Mouse (Mus musculus) common myeloid progenitor, adult 5-6 weeks (primary cell): Measurements from ENCODE around the gene Anapc15. TPM values are rescaled to one million over a fixed set of nuclear protein-coding genes. Genes with fewer than 3 reads are reported as not detected.

Experiments used
- ATAC-seq: replicated peaks from 2 replicates; pipeline ENCODE4 v1.8.0; 2016; ENCODE audit warnings: low read depth, mild to moderate bottlenecking, moderate TSS enrichment, inconsistent platforms; ENCODE audit not compliant: poor library complexity, severe bottlenecking
- total RNA-seq: library from RNA; stranded (forward); fragments of 200-1000, 187-1606 nt; gene quantifications from 2 replicates; pipeline ENCODE4 v1.2.3, GENCODE M21; 2017

The Anapc15 gene
- total RNA-seq, 1 experiment from 2014 or later = 107 TPM

DNA sequence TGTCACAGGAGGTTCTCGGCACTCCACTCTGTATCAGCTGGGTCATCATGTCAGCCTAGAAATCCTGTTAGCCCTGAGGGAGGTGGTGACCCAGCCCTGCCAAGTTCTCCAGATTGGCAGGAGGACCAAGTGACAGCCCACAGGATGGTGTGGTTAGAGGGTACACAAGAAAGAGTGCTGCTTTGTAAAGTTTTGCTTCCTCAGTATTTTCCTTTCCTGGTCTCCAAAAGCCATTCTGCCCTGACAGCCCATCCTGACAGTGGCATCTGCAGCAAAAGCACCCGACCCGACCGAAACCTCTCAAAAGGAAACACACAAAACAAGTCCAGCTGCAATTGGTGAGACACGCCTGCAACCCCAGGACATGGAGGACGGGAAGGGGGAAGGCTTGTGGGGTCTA is 19.3 kb upstream of the Anapc15 start:
- no peak for ATAC-seq

DNA sequence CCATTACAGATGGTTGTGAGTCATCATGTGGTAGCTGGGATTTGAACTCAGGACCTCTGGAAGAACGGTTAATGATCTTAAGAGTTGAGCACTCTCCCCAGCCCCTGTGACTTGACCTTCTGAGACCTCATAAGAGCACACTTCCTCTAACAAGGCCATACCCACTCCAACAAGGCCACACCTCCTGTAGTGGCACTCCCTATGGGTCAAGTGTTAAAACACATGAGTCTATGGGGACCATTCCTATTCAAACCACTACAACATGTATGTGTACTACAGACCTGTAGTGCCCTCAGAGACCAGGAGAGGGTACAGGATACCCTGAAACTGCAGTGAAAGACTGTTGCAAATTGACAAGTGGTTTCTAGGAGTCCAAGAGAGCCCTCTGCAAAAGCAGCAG is 15.6 kb upstream of the Anapc15 start:
- ATAC-seq = 0 out of 2 replicates have a peak, but pooled peaks have one; percentile 22

DNA sequence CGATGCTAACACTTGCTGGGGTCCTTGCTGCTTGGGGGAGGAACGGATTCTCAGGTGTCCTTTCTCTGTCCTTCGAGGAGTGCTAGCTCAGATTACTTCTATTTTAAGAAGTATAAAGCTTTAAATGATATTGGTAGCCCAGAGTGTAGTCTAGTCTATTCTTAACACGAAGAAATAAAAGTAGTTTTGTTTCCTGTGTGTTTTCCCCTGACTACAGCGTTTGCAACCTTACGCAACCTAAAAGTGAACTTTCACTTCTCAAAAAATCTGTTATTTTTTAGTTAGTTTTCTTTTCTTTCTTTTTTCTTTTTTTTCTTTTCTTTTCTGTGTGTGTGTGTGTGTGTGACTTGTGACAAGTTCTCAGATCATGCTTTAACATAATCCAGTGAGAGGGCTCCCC is 11.8 kb upstream of the Anapc15 start:
- peak; percentile 59 for ATAC-seq

DNA sequence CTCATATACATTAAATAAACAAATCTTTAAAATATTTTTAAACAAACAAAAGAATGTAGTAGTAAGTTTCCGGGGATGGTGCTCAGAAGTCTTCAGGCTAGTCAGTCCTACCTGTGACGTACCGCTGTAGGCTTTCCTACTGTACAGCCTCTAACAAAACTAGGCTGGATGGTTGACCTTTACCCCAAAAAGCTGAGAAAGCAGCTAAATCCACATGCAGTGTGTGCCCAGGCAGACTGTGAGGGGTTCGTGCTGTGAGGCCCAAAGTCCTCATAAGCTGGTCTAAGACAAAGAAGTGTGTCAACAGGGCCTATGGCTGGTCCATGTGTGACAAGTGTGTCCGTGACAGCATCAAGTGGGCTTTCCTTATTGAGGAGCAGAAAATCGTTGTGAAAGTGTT is 10.7 kb upstream of the Anapc15 start:
- ATAC-seq = no peak

DNA sequence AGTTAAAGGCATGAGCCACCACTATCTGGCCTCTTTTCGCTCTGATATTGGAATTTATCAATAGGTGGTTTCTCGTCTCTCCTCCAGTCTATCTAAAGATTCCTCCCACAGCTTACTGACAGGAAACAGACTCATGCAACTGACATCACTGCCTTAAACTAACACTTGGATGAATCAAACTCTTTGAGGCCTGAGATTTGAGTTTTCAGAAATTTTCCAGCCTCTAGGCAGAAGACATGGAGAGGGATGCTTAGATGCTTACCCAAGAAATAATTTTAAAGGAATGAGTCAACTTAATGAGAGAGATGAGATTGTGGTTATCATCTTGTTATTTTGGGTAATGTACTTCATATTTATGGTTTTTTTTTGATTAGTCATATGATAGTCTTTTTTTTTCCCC is 9.7 kb upstream of the Anapc15 start:
- ATAC-seq = no peak

DNA sequence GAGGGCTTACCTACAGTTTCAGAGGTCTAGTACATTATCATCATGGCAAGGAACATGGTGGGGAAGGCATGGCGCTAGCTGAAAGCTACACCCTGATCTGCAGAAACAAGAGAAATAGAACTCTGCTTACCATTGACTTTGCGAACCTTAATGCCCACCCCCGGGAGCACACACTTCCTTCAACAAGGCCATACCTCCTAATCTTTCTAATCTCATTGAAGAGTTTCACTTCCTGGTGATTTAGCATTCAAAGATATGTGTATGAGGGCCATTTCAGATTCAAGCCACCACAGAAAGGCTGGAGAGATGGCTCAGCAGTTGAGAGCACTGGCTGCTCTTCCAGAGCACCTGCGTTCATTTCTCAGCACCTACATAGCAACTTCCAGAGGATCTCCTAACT is 6.4 kb upstream of the Anapc15 start, which contains the start of gene Folr2:
Folr2 (minus strand) TSS at position 101 of the 400 bp plus-strand sequence.
- ATAC-seq = 0 out of 2 replicates have a peak, but pooled peaks have one; percentile 22

DNA sequence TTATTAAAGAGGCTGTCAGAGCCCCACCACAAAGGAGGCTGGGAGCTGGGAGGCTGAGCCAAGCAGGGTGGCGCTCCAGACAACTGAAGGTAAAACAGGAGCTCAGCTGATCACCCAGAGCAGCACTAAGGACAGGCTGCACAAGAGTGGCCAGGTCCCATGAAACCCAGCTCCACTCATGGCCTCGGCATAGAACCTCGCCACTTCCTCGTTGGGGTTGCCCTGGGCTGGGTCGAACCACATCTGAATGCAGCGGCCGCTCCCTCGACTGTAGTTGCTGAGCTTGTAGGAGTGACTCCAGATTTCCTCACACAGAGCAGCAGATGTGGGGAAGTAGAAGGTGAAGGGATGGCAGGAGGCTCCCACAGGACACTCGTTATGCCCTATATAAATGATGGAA is 5.2 kb upstream of the Anapc15 start:
- no peak for ATAC-seq

DNA sequence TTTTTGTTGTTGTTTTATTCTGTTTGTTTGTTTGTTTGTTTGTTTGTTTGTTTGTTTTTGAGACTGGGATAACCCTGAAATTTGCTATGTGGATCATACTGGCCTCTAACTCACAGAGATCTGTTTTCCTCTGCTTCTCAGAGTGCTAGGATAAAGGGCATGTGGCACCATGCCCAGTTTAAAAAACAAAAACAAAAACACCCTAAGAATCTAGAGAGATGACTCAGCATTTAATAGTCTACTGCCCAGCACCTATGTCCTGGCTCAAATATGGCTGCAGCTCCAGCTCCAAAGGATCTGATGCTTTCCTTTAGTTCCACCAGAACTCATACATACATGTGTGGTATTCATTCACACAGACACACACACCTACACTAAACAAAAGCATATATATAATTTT is 2.5 kb upstream of the Anapc15 start:
- ATAC-seq = no peak

DNA sequence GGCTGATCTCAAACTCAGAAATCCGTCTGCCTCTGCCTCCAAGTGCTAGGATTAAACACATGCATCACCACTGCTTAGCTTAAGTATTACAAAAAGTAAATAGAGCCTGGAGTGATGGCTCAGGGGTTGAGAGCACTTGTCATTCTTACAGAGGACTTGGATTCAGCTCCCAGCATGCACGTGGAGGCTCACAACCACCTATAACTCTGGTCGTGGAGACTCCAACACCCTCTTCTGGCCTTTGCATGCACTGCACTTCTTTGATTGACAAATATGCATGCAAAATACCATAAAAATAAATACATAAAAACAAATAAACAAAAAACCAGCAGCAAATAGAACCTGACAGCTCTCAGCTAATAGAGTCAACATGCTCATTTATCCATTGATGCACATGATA is 1.2 kb upstream of the Anapc15 start:
- ATAC-seq = no peak

DNA sequence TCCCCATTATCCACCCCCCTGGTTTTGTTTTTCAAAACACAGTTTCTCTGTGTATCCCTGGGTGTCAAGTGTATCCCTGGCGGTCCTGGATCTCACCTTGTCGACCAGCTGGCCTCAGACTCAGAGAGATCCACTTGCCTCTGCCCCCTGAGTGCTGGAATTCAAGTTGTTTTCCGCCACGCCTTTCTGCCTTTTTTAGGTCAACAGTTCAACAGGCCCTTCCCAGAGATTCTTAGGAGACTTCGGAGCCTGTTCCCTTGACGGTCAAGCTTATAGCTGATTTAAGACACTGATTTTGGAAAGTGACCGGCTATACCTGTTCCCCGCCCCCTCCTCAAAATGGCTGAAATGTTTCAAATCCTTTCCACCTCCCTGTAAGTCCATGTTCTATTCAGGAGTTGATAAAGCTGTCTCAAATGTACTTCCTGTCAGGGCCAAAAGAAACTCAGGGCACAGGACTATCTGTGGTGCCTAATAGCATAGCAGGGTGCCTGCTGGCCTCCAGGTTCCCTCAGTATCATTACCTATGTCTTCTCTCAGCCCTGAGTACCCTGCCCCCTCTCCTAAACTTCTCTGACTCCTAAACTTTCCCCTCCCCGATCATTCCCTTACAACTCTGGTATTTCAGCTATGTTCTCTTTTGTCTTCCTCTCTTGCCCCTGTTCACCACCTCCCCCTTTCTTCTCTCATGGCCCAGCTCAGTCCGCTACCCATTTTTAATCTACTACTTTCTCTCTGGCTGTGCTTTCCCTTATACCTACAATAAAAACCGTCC is 3.2 kb downstream of the Anapc15 start:
- no peak for ATAC-seq

DNA sequence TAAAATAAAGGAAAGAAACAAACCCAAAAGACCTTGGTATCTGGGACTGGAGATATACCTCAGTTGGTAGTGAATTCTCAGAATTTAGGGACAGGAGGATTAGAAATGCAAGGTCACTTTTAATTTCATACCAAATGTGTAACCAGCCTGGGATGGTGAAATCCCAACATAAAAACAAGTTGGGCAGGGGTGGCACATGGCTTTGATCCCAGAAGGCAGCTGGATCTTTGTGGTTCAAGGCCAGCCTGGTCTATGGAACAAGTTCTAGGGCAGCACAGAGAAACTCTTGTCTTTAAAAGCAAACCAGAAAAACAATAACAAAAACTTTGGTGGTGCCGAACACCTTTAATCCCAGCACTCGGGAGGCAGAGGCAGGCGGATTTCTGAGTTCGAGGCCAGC is 4.0 kb downstream of the Anapc15 start:
- no peak for ATAC-seq

DNA sequence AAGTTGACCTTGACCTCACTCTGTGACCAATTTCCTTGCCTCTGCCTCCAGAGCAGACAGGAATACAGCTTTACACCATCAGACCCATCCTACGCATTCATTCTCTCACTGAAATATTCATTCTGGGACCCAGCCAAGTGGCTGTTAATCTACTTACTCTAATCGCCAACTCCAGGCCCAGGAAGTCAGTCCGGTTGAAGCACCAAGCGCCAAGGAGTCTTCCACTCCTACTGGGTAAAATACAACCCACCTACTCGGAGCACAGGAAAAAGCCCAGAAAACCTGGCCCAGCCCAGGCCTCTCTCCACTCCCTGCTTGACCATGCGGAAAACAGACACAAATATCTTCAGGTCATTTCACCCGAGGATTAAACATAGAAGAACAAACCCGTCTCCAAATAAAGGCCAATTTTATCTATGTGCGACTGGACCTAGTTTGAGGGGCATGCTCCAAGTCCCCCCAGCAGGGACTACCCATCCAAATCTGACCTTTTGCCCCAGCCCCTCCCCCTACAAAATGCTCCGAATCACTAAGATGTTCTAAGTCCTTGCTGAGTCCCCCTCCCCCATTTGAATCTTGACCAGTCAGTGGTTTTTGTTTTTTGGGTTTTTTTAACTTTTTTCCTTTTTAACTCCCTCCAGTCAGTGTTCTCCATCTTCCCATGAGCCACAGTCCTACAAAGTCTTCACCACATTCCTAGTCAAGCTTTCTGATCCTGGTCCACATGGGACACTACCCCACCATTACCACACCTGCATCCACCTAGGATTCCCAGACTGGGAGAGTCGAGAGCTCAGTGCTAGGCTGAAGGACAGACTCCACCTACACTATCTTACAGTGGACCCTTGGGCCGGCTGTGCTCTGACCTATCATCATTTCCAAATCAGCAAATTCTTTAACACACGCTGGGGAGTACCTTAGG is 5.0 kb downstream of the Anapc15 start:
- no peak for ATAC-seq

DNA sequence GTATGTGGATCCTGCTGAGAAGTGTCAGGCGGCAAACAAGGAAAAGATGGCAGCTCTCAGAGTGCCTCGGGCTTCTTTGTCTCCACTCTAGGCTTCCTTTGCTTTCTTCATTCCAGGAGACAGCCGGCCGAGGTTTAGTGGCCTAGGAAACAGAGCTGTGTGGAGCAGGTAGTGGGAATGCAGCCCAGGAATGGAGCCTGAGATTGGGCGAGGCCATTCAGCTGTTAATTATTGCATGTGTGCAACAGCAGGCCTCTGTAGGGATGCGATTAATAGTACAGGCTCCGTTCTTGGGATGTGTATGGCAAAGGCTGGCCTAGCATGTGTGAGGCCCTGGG is 5.6 kb downstream of the Anapc15 start:
- no peak for ATAC-seq

DNA sequence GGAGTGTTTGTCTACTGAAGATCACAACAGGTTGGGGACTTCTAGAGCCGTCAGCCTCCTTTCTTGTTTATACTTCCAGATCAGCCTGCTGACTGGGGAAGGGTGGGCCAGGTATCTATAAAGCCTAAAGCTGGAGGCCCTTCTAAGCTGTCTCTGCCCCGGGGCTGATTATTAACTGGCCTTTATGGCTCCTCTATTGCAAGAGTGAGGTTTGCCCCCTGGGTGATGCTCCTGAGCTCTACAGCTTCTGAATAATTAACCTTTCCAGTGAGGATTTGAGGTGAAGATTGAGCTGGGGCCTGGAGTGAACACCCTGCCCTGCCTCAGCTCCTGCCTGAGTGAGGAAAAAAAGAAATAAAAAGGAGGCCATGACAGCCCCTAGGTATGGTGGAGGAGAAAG is 7.1 kb downstream of the Anapc15 start, which contains the start of gene Folr1:
Folr1 (minus strand) TSS at position 160 of the 400 bp plus-strand sequence.
- no peak for ATAC-seq

DNA sequence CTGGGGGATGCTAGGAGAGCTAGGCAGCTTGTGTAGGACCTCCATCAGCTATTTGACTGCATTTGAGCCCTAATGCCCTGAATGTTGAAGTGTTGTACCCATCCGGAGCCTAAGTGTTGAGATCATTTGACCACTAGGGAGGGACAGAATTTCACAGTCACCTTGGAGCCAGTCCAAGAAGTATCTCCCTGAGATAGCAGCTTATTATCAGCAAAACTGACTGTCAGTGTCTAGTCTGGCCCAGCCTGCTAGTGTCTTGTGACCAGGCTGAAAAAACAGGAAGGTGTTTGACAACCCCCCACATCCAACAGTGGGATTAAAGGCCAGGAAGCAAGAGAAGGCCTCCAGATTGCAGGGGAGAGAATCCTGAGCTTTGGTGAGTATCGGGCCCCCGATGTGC is 7.8 kb downstream of the Anapc15 start:
- ATAC-seq = peak; percentile 22; the same call in 1 of the 2 replicates

DNA sequence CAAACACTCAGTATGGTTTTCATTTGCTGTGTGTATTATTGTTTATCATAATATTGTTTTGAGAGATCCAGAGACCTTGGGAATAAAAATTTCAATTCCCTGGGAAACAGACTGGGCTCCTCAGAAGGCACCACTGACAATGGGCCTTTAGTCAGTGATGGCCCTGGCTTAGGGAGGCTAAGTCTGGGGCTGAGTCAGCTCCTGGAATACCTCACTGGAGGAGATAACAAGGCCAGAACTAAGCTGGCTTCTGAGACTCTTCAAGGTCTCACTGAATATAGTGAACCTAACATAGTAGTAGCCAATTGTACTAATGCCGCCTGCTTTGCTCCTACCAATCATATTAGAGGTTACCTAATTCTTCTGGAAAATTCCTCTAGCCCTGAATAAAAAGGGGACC is 12.5 kb downstream of the Anapc15 start:
- ATAC-seq = no peak

DNA sequence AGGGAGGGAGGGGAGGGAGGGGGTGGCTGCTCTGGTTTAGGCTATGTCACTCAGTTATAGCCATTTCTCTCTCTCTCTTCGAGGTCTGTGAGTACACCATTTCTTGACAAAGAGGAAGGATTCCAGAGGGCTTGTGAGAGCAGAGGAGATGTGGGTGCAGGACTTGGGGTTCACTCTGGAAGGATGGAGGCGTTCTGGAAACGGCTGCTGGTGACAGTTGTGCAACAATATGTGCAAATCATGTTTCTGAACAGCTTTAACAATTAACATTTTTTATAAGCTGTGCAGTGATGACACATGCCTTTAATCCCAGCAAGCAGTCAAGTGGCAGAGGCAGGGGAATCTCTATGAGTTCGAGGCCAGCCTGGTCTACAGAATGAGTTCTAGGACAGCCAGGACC is 17.3 kb downstream of the Anapc15 start:
- no peak for ATAC-seq

DNA sequence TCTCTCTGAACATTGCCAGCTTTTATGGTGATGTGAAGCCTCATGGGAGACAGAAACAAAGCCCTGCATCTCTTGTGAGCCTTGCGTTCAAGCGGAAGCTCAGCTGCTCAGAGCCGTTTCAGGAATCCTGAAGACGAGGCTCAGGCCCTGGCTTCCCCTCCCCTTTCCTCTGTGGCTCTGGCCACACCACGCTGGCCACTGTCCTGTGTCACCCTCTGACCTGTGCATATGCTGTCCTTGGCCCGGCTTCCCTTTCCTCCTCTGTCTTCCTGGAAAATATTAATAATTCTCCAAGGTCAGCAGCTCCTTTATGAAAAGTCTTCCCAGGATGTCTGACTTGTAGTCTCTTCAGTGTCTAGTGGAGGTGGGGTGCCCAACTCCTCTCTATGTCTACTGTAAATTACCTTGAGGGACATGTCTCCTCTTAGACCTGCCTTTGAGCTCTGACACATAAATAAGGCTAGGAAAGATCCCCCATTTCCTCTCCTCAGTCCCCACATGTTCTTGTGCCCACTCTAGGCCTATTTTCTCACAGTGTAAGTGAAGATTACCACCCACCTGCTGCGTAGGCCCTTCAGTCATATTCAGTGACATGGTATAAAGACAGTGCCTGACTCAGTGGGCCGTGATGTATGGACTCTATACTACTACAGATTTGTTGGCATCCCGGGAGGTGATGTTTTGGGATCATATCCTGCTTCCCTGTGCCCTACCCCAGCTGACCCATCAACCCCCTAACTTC is 19.1 kb downstream of the Anapc15 start:
- no peak for ATAC-seq

DNA sequence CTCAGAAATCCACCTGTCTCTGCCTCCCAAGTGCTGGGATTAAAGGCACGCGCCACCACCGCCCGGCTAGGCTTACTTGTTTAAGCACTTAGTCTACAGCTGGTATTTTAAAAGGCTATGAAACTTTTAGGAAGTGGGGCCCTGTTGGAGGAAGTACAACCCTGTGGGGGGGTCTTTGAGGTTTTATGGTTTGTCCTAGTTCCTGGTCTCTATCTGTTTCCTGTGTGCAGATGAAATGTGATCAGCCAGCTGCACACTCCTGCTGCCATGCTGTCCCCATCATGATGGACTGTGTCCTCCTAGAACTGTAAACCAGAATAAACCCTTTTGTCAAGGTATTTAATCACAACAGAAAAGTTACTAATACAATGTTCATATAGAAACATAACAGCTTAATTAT is 20.6 kb downstream of the Anapc15 start:
- 0 out of 2 replicates have a peak, but pooled peaks have one; percentile 25 for ATAC-seq

DNA sequence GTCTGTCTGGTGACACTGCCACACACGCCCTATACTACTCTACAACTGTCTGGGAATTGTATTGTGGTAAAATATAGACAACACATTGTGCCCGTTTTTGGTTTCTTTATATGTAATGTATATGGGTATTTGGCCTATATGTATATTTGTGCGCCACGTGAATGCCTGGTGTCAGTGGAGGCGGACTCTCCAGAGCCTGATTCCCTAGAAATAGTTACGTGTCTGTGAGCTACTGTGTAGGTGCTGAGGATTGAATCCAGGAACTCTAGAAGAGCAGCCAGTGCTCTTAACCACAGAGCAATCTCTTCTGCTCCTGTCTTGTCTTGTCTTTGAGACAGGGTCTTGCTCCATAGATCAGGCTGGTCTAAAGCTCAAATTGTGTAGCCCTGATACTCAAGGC is 22.8 kb downstream of the Anapc15 start:
- no peak for ATAC-seq
